Mouse (Mus musculus) intestine, embryonic 14.5 days (tissue): ENCODE measurements around the gene Nelfe. TPM values are rescaled to one million over a fixed set of nuclear protein-coding genes. Genes with fewer than 3 reads are reported as not detected.
"Not testable (repeated sequence)": the region's sequence is repeated elsewhere in the genome, so short reads cannot be mapped to it uniquely, and the experiment has no call there.

Experiments used
- ATAC-seq: fragments of 200-750 bp; cut with Nextera tagmentation; replicated peaks from 2 replicates; pipeline ENCODE4 v1.8.0; 2017; ENCODE audit warnings: low read depth, moderate number of reproducible peaks, moderate TSS enrichment, moderate library complexity; ENCODE audit not compliant: low FRiP score, low TSS enrichment
- DNase-seq: peaks from one replicate; pipeline ENCODE4 v3.0.0-alpha.2; 2018; ENCODE audit warnings: low spot score
- H3K27ac ChIP-seq: fragments of 300-500 bp; sonication (generic); 2 replicates; pipeline ENCODE4 v1.5.1; 2014; ENCODE audit warnings: low read depth, mild to moderate bottlenecking, control low read depth
- H3K27me3 ChIP-seq: fragments of 300-500 bp; sonication (generic); replicated peaks from 2 replicates; pipeline ENCODE4 v1.6.1; 2014; ENCODE audit warnings: low read length, control low read depth; ENCODE audit not compliant: control insufficient read depth, insufficient read depth
- H3K36me3 ChIP-seq: fragments of 300-500 bp; sonication (generic); 2 replicates; pipeline ENCODE4 v1.6.1; 2014; ENCODE audit warnings: low read length, control low read depth; ENCODE audit not compliant: control insufficient read depth, insufficient read depth
- H3K4me1 ChIP-seq: fragments of 300-500 bp; sonication (generic); replicated peaks from 2 replicates; pipeline ENCODE4 v1.6.1; 2014; ENCODE audit warnings: low read length, control low read depth, mixed read lengths; ENCODE audit not compliant: control insufficient read depth, insufficient read depth
- H3K4me2 ChIP-seq: fragments of 300-500 bp; sonication (generic); 2 replicates; pipeline ENCODE4 v1.6.1; 2014; ENCODE audit warnings: low read length
- H3K4me3 ChIP-seq: fragments of 300-500 bp; sonication (generic); 2 replicates; pipeline ENCODE4 v1.5.1; 2014; ENCODE audit warnings: low read depth, low read length, control low read depth, mixed read lengths
- H3K9ac ChIP-seq: fragments of 300-500 bp; sonication (generic); 2 replicates; pipeline ENCODE4 v1.6.1; 2014; ENCODE audit warnings: mild to moderate bottlenecking, low read length
- H3K9me3 ChIP-seq: fragments of 300-500 bp; sonication (generic); 2 replicates; pipeline ENCODE4 v1.6.1; 2016; ENCODE audit warnings: low read length, control low read depth; ENCODE audit not compliant: control insufficient read depth
- WGBS: fragments of 180-500 bp; shearing (Covaris S2); extraction: QIAGEN DNeasy Blood & Tissue Kit; methylation state at CpG from one replicate; pipeline ENCODE4 v1.1.7; 2014; 5-methylcytosine and 5-hydroxymethylcytosine counted together
- polyA plus RNA-seq: library from polyadenylated mRNA; unstranded; fragments of >200 nt; fragmentation: Nextera tagmentation; extraction: Ambion mirVana; gene quantifications from 2 replicates; pipeline ENCODE4 v1.2.1, GENCODE M21; 2014

Gene Nelfe
- polyA plus RNA-seq, 1 experiment from 2014 or later: 121 TPM

DNA sequence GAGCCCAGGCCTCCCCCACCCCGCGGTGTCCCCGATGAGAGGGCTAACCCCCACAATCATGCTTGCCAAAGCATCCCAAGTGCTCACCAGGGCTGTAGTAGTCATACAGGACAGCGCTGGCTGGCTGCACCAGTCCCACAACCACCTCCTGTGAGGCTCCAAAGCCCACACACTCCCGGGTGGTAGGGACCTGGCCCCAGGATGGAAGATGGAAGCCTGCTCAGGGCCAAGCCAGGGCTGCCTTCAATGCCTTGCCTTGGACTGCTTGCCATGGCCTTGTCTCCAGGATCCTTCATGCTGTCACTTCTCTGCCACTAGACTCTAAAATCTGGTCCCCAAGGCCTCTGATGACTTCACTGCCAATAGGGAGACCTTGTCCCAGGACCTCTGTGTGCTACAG, 39.8 kb upstream of the Nelfe start:
- H3K27me3 ChIP-seq, H3K9ac ChIP-seq, DNase-seq, H3K4me1 ChIP-seq, H3K4me2 ChIP-seq, ATAC-seq, H3K9me3 ChIP-seq, H3K27ac ChIP-seq, H3K36me3 ChIP-seq, H3K4me3 ChIP-seq: not testable (repeated sequence)
- whole genome bisulfite sequencing: 78% methylated on average over 5 of the region's 5 CpGs

- H3K9me3 ChIP-seq, H3K27me3 ChIP-seq, ATAC-seq, H3K4me2 ChIP-seq, H3K9ac ChIP-seq, DNase-seq, H3K36me3 ChIP-seq, H3K27ac ChIP-seq, H3K4me1 ChIP-seq, H3K4me3 ChIP-seq: not testable (repeated sequence)
- 77% methylated on average over 8 of the region's 8 CpGs for WGBS
Measured at GRCm38 (mm10) chr17:34810811-34811210, 39.4 kb upstream of the Nelfe start.

GRCm38 (mm10) chr17:34811275-34811674, 38.9 kb upstream of the Nelfe start:
- H3K27me3 ChIP-seq: no peaks in the 10 kb centered on the region
- H3K4me1 ChIP-seq: no peaks in the 10 kb centered on the region
- 66% methylated on average over 15 of the region's 15 CpGs for WGBS
- ATAC-seq (no peak), DNase-seq (no peak)
- no peak overlapping the region for H3K4me3 ChIP-seq
- H3K9ac ChIP-seq: no peak overlapping the region
- no peaks in the 10 kb centered on the region for H3K36me3 ChIP-seq
- no peak overlapping the region for H3K4me2 ChIP-seq
- H3K27ac ChIP-seq: no peak overlapping the region
- no peaks in the 10 kb centered on the region for H3K9me3 ChIP-seq

DNA sequence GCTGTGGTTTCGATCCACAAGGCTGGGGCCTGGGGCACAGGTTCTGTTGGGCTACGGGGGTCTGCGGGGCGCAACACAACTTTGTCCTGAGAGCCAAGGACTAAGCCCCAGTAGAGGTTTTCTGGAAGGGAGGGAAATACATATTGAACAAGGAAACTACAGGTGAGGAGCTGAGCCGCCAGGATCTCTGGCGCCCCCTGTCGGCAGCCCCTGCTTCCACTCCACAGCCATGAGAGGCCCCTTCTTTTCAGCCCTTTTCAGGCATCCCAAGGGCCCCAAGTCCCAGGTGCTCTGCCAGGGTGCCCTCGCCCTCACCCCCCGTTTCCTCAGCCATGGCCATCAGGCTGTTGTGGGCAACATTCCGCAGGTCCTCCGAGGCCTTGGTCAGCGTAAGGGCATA, 36.4 kb upstream of the Nelfe start:
- not testable (repeated sequence) for H3K27me3 ChIP-seq, H3K9me3 ChIP-seq, H3K4me1 ChIP-seq, H3K4me3 ChIP-seq, H3K9ac ChIP-seq, ATAC-seq, H3K4me2 ChIP-seq, H3K36me3 ChIP-seq, H3K27ac ChIP-seq
- WGBS: 63% methylated on average over 12 of the region's 12 CpGs
- DNase-seq: peak; percentile 70

- H3K9me3 ChIP-seq: no peaks in the 10 kb centered on the region
- no peaks in the 10 kb centered on the region for H3K36me3 ChIP-seq
- H3K4me3 ChIP-seq: no peak overlapping the region
- H3K27ac ChIP-seq: no peak overlapping the region
- WGBS: 75% methylated on average over 7 of the region's 7 CpGs
- ATAC-seq: no peak
- H3K27me3 ChIP-seq: no peaks in the 10 kb centered on the region
- H3K4me1 ChIP-seq: no peaks in the 10 kb centered on the region
- H3K9ac ChIP-seq: no peak overlapping the region
- DNase-seq: no peak
- H3K4me2 ChIP-seq: no peak overlapping the region
Measured at GRCm38 (mm10) chr17:34814818-34815370, 35.3 kb upstream of the Nelfe start.

- whole genome bisulfite sequencing: 96% methylated on average over 1 of the region's 1 CpGs
- peaks cover 55% of the 10 kb centered on the region for H3K36me3 ChIP-seq
- ATAC-seq: not testable (repeated sequence)
Measured at GRCm38 (mm10) chr17:34830776-34831175, 19.4 kb upstream of the Nelfe start.

GRCm38 (mm10) chr17:34836155-34836855, 13.9 kb upstream of the Nelfe start:
- ATAC-seq (peak; percentile 80), DNase-seq (no peak)
- no peaks in the 10 kb centered on the region for H3K9me3 ChIP-seq
- peak overlapping the region; percentile 94 for H3K4me2 ChIP-seq
- peak overlapping the region; percentile 84 for H3K4me3 ChIP-seq
- no peaks in the 10 kb centered on the region for H3K27me3 ChIP-seq
- H3K9ac ChIP-seq: peak overlapping the region; percentile 78
- WGBS: 4% methylated on average over 48 of the region's 48 CpGs
- H3K36me3 ChIP-seq: peaks cover 49% of the 10 kb centered on the region
- H3K4me1 ChIP-seq: peaks cover 17% of the 10 kb centered on the region
- H3K27ac ChIP-seq: peak overlapping the region; percentile 73

More at GRCm38 (mm10) chr17:34830776-34831175, 19.4 kb upstream of the Nelfe start:
- not testable (repeated sequence) for H3K4me3 ChIP-seq, H3K9me3 ChIP-seq, H3K27me3 ChIP-seq, H3K4me1 ChIP-seq, H3K9ac ChIP-seq, DNase-seq, H3K27ac ChIP-seq, H3K4me2 ChIP-seq

GRCm38 (mm10) chr17:34836856-34837221, 13.4 kb upstream of the Nelfe start, which contains the start of the genes Stk19 and Dxo:
Gene Stk19, minus strand, starts transcription at chr17:34836945.
Gene Dxo, plus strand, starts transcription at chr17:34837019.
- peak within 1 kb of the TSS; percentile 73 for H3K27ac ChIP-seq
- under 1% methylated on average over 40 of the region's 40 CpGs for WGBS
- peak within 1 kb of the TSS; percentile 84 for H3K4me3 ChIP-seq
- DNase-seq: peak; percentile 98
- peak within 1 kb of the TSS; percentile 78 for H3K9ac ChIP-seq
- peaks cover 17% of the 10 kb centered on the region for H3K4me1 ChIP-seq
- no peaks in the 10 kb centered on the region for H3K27me3 ChIP-seq
- peak within 1 kb of the TSS; percentile 94 for H3K4me2 ChIP-seq
- peaks cover 52% of the 10 kb centered on the region for H3K36me3 ChIP-seq
- H3K9me3 ChIP-seq: no peaks in the 10 kb centered on the region
- peak; percentile 91 for ATAC-seq
